Mouse (Mus musculus) cerebellum, adult 2 months (tissue): ENCODE measurements around the gene Inpp5f.

ENCODE experiments used
- CTCF ChIP-seq: fragments of 200-500 bp; IDR thresholded peaks from 2 replicates; pipeline ENCODE4 v1.5.1; 2011; ENCODE audit warnings: low read depth, mild to moderate bottlenecking, control low read depth, low read length, moderate library complexity, borderline replicate concordance; ENCODE audit not compliant: insufficient read depth
- POLR2A ChIP-seq: fragments of 200-500 bp; IDR thresholded peaks from 2 replicates; pipeline ENCODE4 v1.6.1; 2011; ENCODE audit warnings: low read length, control low read depth, borderline replicate concordance; ENCODE audit not compliant: insufficient read depth

- TF ChIP-seq CTCF (no peak), POLR2A (no peak)
Observed at GRCm38 (mm10) chr7:128587334-128587933, 23.7 kb upstream of the Inpp5f start.
